Mouse (Mus musculus) central nervous system, embryonic 11.5 days (tissue): ENCODE measurements around the gene Palmd. TPM values are rescaled to one million over a fixed set of nuclear protein-coding genes. Genes with fewer than 3 reads are reported as not detected.

Source experiments
- polyA plus RNA-seq: library from polyadenylated mRNA; depleted of rRNA; stranded (reverse); fragments of >200 nt; gene quantifications from 2 replicates; pipeline ENCODE4 v1.2.3, GENCODE M21; 2012; rRNA removed

The Palmd gene
- 5.1 and 5.3 TPM in 2 replicates for polyA plus RNA-seq

GRCm38 (mm10) chr3:116968540-116968997 is at the start of gene Palmd:
Gene Palmd (minus strand): TSS chr3:116968987.

GRCm38 (mm10) chr3:116967967-116968366 is 820 bp downstream of the Palmd start, which contains the start of gene 4930455H04Rik:
Gene 4930455H04Rik (plus strand): TSS chr3:116968267.

Other genes with a start within 250 kb of the Palmd start
- 9.6 and 13.7 TPM in 2 replicates for gene Agl, start 160.8 kb downstream of the Palmd start, polyA plus RNA-seq
- gene Frrs1, start 109.5 kb downstream of the Palmd start, polyA plus RNA-seq, result 7.0 and 7.7 TPM in 2 replicates
- gene 4930455H04Rik, start 720 bp downstream of the Palmd start, polyA plus RNA-seq, result not detected in 2 replicates